Mouse (Mus musculus) liver, postnatal 0 days (tissue): ENCODE data around the gene Setd5. TPM values are rescaled to one million over a fixed set of nuclear protein-coding genes. Genes with fewer than 3 reads are reported as not detected.

Experiments used
- ATAC-seq: fragments of 200-750 bp; cut with Nextera tagmentation; 2 replicates; pipeline ENCODE4 v1.8.0; 2017; ENCODE audit warnings: mild to moderate bottlenecking, moderate library complexity
- DNase-seq: peaks from one replicate; pipeline ENCODE4 v3.0.0-alpha.2; 2016
- H3K27ac ChIP-seq: fragments of 300-500 bp; sonication (generic); 2 replicates; pipeline ENCODE4 v1.5.1; 2014; ENCODE audit warnings: antibody characterized with exemption, moderate library complexity, mild to moderate bottlenecking, low read depth
- H3K27me3 ChIP-seq: fragments of 300-500 bp; sonication (generic); 2 replicates; pipeline ENCODE4 v1.6.1; 2014; ENCODE audit warnings: low read length, control low read depth, mixed read lengths; ENCODE audit not compliant: insufficient read depth
- H3K36me3 ChIP-seq: fragments of 300-500 bp; sonication (generic); replicated peaks from 2 replicates; pipeline ENCODE4 v1.6.1; 2014; ENCODE audit warnings: mild to moderate bottlenecking, control low read depth, low read length, moderate library complexity, mixed read lengths; ENCODE audit not compliant: insufficient read depth
- H3K4me1 ChIP-seq: fragments of 300-500 bp; sonication (generic); 2 replicates; pipeline ENCODE4 v1.6.1; 2014; ENCODE audit warnings: antibody characterized with exemption, mild to moderate bottlenecking, control low read depth; ENCODE audit not compliant: insufficient read depth
- H3K4me2 ChIP-seq: fragments of 300-500 bp; sonication (generic); 2 replicates; pipeline ENCODE4 v1.6.1; 2014; ENCODE audit warnings: low read depth, mild to moderate bottlenecking, low read length, moderate library complexity, mixed read lengths
- H3K4me3 ChIP-seq: fragments of 300-500 bp; sonication (generic); 2 replicates; pipeline ENCODE4 v1.5.1; 2014; ENCODE audit warnings: low read depth, low read length
- H3K9ac ChIP-seq: fragments of 300-500 bp; sonication (generic); replicated peaks from 2 replicates; pipeline ENCODE4 v1.6.1; 2014; ENCODE audit warnings: mild to moderate bottlenecking, moderate library complexity
- H3K9me3 ChIP-seq: fragments of 300-500 bp; sonication (generic); 2 replicates; pipeline ENCODE4 v1.6.1; 2016; ENCODE audit warnings: mild to moderate bottlenecking, control low read depth, low read length, mixed read lengths
- CTCF ChIP-seq: sonication (generic); IDR thresholded peaks from 2 replicates; pipeline ENCODE4 v1.5.1; 2016; ENCODE audit warnings: antibody characterized with exemption, low read depth
- EP300 ChIP-seq: IDR thresholded peaks from 2 replicates; pipeline ENCODE4 v1.6.1; 2016; ENCODE audit warnings: antibody characterized with exemption, low read depth, mild to moderate bottlenecking
- WGBS: fragments of 180-500 bp; shearing (Covaris S2); extraction: QIAGEN DNeasy Blood & Tissue Kit; methylation state at CpG from one replicate; pipeline ENCODE4 v1.1.7; 2014; ENCODE audit not compliant: insufficient replicate concordance; 5-methylcytosine and 5-hydroxymethylcytosine counted together
- polyA plus RNA-seq: library from polyadenylated mRNA; unstranded; fragments of >200 nt; fragmentation: Nextera tagmentation; extraction: Ambion mirVana; gene quantifications from 2 replicates; pipeline ENCODE4 v1.2.1, GENCODE M21; 2015

Gene Setd5
- polyA plus RNA-seq, 1 experiment from 2014 or later = 19.7 TPM

GRCm38 (mm10) chr6:113195596-113195992 is 118.4 kb downstream of the Setd5 start:
- ATAC-seq (no peak), DNase-seq (no peak)
- WGBS = 19% methylated on average over 9 of the region's 9 CpGs
- peak overlapping the region; percentile 72 for H3K4me2 ChIP-seq
- no peaks in the 10 kb centered on the region for H3K9me3 ChIP-seq
- TF ChIP-seq CTCF = no peak
- TF ChIP-seq EP300 = no peak
- no peaks in the 10 kb centered on the region for H3K36me3 ChIP-seq
- H3K4me3 ChIP-seq = no peak overlapping the region; the same call in 1 of the 2 replicates
- no peak overlapping the region for H3K27ac ChIP-seq
- no peak overlapping the region for H3K9ac ChIP-seq
- H3K27me3 ChIP-seq = peaks cover 40% of the 10 kb centered on the region
- H3K4me1 ChIP-seq = peaks cover 8% of the 10 kb centered on the region

Other genes starting within 250 kb of the Setd5 start
- gene Srgap3, start 130.1 kb upstream of the Setd5 start, polyA plus RNA-seq = 0.13 and 0.26 TPM in 2 replicates
- gene Thumpd3, start 31.1 kb upstream of the Setd5 start, polyA plus RNA-seq = 23.8 and 25.1 TPM in 2 replicates
- gene Lhfpl4, start 118.0 kb downstream of the Setd5 start, polyA plus RNA-seq = not detected in 2 replicates
- 15.1 and 16.1 TPM in 2 replicates for gene Mtmr14, start 160.5 kb downstream of the Setd5 start, polyA plus RNA-seq
- gene Cpne9, start 204.9 kb downstream of the Setd5 start, polyA plus RNA-seq = 0.02 and 0.04 TPM in 2 replicates
- 4.1 and 4.8 TPM in 2 replicates for gene Brpf1, start 229.8 kb downstream of the Setd5 start, polyA plus RNA-seq
- 3.8 and 4.2 TPM in 2 replicates for gene Ogg1, start 249.6 kb downstream of the Setd5 start, polyA plus RNA-seq